Mouse (Mus musculus): ENCODE data around the gene Ubl5.

DNA sequence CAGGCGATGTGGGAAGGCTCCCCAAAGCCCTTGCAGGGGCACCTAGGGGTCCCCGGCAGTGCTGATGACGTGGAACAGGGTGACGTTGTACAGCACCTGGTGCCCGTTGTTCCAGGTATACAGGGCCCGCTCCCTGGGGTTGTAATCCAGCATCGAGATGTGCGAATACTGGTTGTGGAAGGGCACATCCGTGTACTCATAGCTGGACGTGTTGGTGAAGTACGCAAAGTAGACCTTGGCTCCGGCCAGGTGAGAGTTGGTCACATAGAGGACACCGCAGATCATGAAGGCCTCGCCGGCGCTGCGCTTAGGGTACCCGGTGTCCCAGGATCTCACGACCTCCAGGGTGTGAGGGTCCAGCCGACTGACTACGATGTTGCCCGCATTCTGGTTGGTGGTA lies 25.4 kb downstream of the Ubl5 start:
- TF ChIP-seq FLI1 (IDR thresholded peaks at IDR 0.05; ENCODE audit: low read length), result no peak
- TF ChIP-seq GATA1 (IDR thresholded peaks at IDR 0.05; ENCODE audit: borderline replicate concordance, low read length), result no peak

Data from megakaryocyte, embryonic 14.5 days (primary cell).